Mouse (Mus musculus): Measurements from ENCODE around the gene Fut4. TPM values are rescaled to one million over a fixed set of nuclear protein-coding genes. Genes with fewer than 3 reads are reported as not detected.

Gene Fut4
- polyA plus RNA-seq, 2 experiments, result 2.0 to 2.1 TPM

DNA sequence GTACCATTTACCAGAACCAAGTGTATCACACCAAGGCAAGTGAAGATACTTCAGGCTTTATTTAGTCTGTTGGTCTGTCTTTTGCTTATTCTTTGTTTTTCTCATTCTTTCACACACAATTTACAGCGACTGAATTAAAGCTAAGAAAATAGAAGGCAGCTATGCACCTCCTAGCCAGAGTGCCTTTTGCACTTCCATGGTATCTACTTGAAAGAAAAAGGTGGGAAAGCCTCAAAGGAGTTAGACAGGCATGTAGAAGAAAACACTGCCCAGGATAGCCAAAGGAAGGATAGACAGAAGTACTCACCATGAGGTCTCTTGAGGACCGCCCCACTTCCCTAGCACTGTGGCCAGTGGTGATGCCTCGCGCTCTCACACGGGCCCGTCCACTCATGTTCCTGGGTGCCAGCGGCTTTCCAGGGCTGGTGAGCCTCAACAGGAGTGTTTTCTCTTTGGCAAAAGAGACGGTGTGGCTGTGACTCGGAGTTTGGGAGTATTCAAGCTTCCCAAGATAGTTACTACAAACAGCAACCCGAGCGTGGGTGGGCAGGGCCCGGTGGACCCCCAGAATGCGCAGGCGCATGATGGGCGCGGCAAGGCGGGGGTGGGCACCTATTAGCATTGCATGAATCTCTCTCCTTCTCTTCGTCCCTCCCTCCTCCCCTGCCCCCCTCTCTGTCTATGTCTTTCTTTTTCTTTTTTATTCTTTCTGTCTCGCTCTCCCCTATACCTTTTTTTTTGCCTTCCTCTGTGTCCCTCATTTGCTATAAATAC lies 11.9 kb downstream of the Fut4 start, which contains the start of gene Piwil4:
Piwil4 (minus strand) TSS at position 583 of the 774 bp plus-strand sequence.
- H3K27me3 ChIP-seq (ENCODE audit: control insufficient read depth, insufficient read depth, low read length), result no peaks in the 10 kb centered on the region
- DNase-seq (ENCODE audit: low spot score) (no peak), ATAC-seq (ENCODE audit: low FRiP score, low read depth) (no peak)
- no peaks in the 10 kb centered on the region for H3K9me3 ChIP-seq (ENCODE audit: control insufficient read depth, low read length)
- H3K27ac ChIP-seq (replicated peaks; ENCODE audit: low read depth, low read length), result no peak within 1 kb of the TSS
- 80% methylated on average over 19 of the region's 19 CpGs for WGBS
- no peak within 1 kb of the TSS for H3K9ac ChIP-seq (ENCODE audit: low read depth, low read length, severe bottlenecking)
- no peak within 1 kb of the TSS for H3K4me2 ChIP-seq (replicated peaks; ENCODE audit: low read depth, low read length, severe bottlenecking)
- no peak within 1 kb of the TSS for H3K4me3 ChIP-seq (replicated peaks; ENCODE audit: low read length)
- no peaks in the 10 kb centered on the region for H3K4me1 ChIP-seq (ENCODE audit: control insufficient read depth, insufficient read depth, low read length)
- H3K36me3 ChIP-seq (ENCODE audit: control insufficient read depth, insufficient read depth, low read length), result no peaks in the 10 kb centered on the region
- no peak for TF ChIP-seq POLR2A (IDR thresholded peaks at IDR 0.05; ENCODE audit: borderline replicate concordance, extremely low read depth, insufficient read depth, insufficient read length)

DNA sequence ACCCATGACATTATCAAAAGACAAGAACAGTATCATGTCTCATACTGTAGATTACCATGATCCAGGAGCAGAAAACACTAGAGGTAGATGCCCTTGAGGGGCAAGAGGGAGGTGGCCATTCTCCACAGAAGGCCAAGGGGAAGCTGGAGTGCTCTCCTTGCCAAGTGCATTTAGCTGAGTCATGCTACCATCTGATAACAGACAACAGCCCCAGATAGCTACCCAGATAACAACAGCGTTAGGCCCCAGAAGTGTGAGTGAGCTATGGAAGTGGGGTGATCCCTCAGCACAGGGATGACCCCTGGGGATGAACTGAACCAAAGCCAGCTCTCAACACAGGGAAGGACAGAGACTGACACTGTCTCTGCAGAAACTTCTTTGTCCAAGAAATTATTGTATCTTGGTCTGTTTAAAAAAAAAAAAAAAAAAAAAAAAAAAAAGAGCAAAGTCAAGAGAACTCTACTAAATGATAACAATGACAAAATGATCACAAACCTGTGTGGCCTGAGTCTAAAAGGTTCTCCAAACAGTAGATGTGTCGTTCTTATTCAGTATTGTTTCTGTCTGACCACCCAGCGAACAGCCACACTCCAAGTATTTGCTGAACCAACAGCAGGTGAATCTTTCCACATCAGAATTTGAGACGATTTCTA lies 12.6 kb downstream of the Fut4 start:
- Histone ChIP-seq H3K4me3 (replicated peaks; ENCODE audit: low read length) (no peak overlapping the region), H3K36me3 (ENCODE audit: control insufficient read depth, insufficient read depth, low read length) (no peaks in the 10 kb centered on the region), H3K4me1 (ENCODE audit: control insufficient read depth, insufficient read depth, low read length) (no peaks in the 10 kb centered on the region), H3K9me3 (ENCODE audit: control insufficient read depth, low read length) (no peaks in the 10 kb centered on the region), H3K27me3 (ENCODE audit: control insufficient read depth, insufficient read depth, low read length) (no peaks in the 10 kb centered on the region), H3K27ac (replicated peaks; ENCODE audit: low read depth, low read length) (no peak overlapping the region), H3K4me2 (replicated peaks; ENCODE audit: low read depth, low read length, severe bottlenecking) (no peak overlapping the region), H3K9ac (ENCODE audit: low read depth, low read length, severe bottlenecking) (no peak overlapping the region)
- no peak for TF ChIP-seq POLR2A (IDR thresholded peaks at IDR 0.05; ENCODE audit: borderline replicate concordance, extremely low read depth, insufficient read depth, insufficient read length)
- 80% methylated on average over 4 of the region's 4 CpGs for WGBS
- DNase-seq (ENCODE audit: low spot score) (no peak), ATAC-seq (ENCODE audit: low FRiP score, low read depth) (no peak)

DNA sequence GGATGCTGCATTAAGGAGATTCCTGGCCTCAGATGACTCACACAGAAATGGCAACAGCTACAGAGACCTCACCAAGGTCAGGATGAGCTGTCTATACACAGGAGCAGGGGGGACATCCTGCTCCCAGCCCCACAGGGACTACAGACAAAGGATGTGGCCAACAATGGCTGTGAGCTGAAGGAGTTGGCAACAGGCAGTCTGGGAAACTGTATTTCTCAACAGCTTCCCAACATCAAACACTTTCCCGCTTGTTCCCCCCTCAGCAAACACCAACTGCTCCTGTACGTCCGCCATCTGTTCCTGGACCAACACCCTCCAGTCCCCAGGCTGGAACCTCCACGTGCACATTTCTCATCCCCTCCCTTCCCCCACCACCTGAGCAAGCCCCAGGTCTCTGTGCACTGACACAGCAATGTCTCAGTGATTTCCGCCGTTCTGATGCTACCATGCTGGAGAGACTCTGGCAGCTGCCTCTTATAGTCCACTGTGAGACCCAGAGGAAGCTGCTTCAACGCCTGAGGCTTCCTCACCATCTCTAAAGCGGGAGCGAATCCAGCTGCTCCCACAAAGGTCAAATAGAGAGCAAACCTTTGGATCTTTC lies 21.2 kb downstream of the Fut4 start:
- WGBS, result 19% methylated on average over 9 of the region's 9 CpGs
- TF ChIP-seq POLR2A (IDR thresholded peaks at IDR 0.05; ENCODE audit: borderline replicate concordance, extremely low read depth, insufficient read depth, insufficient read length), result no peak
- H3K27ac ChIP-seq (replicated peaks; ENCODE audit: low read depth, low read length), result no peak overlapping the region
- H3K9ac ChIP-seq (ENCODE audit: low read depth, low read length, severe bottlenecking), result no peak overlapping the region
- no peak overlapping the region for H3K4me3 ChIP-seq (replicated peaks; ENCODE audit: low read length)
- peaks cover 5% of the 10 kb centered on the region; the same call in 1 of the 2 replicates for H3K4me1 ChIP-seq (ENCODE audit: control insufficient read depth, insufficient read depth, low read length)
- H3K4me2 ChIP-seq (replicated peaks; ENCODE audit: low read depth, low read length, severe bottlenecking), result no peak overlapping the region
- DNase-seq (ENCODE audit: low spot score) (peak; percentile 7), ATAC-seq (ENCODE audit: low FRiP score, low read depth) (peak; percentile 30; the same call in 1 of the 2 replicates)
- H3K36me3 ChIP-seq (ENCODE audit: control insufficient read depth, insufficient read depth, low read length), result no peaks in the 10 kb centered on the region
- no peaks in the 10 kb centered on the region for H3K9me3 ChIP-seq (ENCODE audit: control insufficient read depth, low read length)
- no peaks in the 10 kb centered on the region for H3K27me3 ChIP-seq (ENCODE audit: control insufficient read depth, insufficient read depth, low read length)

DNA sequence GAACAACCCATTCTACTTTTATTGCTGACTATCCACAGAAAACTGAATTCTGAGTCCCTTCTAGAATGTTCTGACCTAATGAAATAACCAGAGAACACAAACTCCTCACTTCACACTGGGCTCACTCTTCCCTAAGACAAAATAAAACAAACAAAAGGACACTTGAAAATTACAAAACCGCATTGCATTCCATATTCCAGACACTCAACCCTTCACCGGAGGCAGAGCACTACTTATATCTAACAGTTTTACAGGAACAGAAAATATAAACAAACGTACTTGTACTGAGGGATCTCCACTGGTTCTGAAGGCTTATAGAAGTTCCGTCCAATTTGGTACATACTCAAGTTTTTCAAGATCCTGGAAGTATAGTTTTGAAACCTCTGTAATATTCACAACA lies 23.8 kb downstream of the Fut4 start:
- H3K9me3 ChIP-seq (ENCODE audit: control insufficient read depth, low read length), result no peaks in the 10 kb centered on the region
- H3K4me2 ChIP-seq (replicated peaks; ENCODE audit: low read depth, low read length, severe bottlenecking), result no peak overlapping the region
- H3K27me3 ChIP-seq (ENCODE audit: control insufficient read depth, insufficient read depth, low read length), result no peaks in the 10 kb centered on the region
- H3K9ac ChIP-seq (ENCODE audit: low read depth, low read length, severe bottlenecking), result no peak overlapping the region
- ATAC-seq (ENCODE audit: low FRiP score, low read depth), result no peak
- H3K4me3 ChIP-seq (replicated peaks; ENCODE audit: low read length), result no peak overlapping the region
- DNase-seq (ENCODE audit: low spot score), result no peak
- H3K27ac ChIP-seq (replicated peaks; ENCODE audit: low read depth, low read length), result no peak overlapping the region
- TF ChIP-seq POLR2A (IDR thresholded peaks at IDR 0.05; ENCODE audit: borderline replicate concordance, extremely low read depth, insufficient read depth, insufficient read length), result no peak
- WGBS, result 92% methylated on average over 4 of the region's 4 CpGs
- H3K4me1 ChIP-seq (ENCODE audit: control insufficient read depth, insufficient read depth, low read length), result peaks cover 5% of the 10 kb centered on the region; the same call in 1 of the 2 replicates
- H3K36me3 ChIP-seq (ENCODE audit: control insufficient read depth, insufficient read depth, low read length), result no peaks in the 10 kb centered on the region

DNA sequence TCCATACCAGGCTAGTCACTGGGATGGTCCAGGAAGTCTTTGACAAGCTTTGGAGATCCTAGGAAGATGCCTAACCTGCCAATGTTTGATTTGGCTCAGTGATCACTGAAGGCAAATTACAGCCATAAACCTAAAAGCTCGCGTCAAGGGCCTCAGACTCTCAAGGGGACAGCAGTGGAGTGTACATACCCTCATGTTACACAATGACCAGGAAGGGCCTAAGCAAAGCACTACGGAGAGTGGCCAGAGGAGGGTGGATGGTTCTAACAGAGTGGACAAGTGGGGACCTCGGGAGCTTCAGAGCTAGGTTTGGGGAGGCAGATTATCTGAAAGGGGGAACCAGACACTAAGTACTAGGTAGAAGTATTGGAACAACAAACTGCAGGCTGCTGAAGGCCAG lies 25.6 kb downstream of the Fut4 start:
- no peak overlapping the region for H3K27ac ChIP-seq (replicated peaks; ENCODE audit: low read depth, low read length)
- no peaks in the 10 kb centered on the region for H3K9me3 ChIP-seq (ENCODE audit: control insufficient read depth, low read length)
- ATAC-seq (ENCODE audit: low FRiP score, low read depth) (no peak), DNase-seq (ENCODE audit: low spot score) (no peak)
- TF ChIP-seq POLR2A (IDR thresholded peaks at IDR 0.05; ENCODE audit: borderline replicate concordance, extremely low read depth, insufficient read depth, insufficient read length), result no peak
- H3K36me3 ChIP-seq (ENCODE audit: control insufficient read depth, insufficient read depth, low read length), result no peaks in the 10 kb centered on the region
- peaks cover 5% of the 10 kb centered on the region; the same call in 1 of the 2 replicates for H3K4me1 ChIP-seq (ENCODE audit: control insufficient read depth, insufficient read depth, low read length)
- 76% methylated on average over 4 of the region's 4 CpGs for WGBS
- H3K4me3 ChIP-seq (replicated peaks; ENCODE audit: low read length), result no peak overlapping the region
- H3K9ac ChIP-seq (ENCODE audit: low read depth, low read length, severe bottlenecking), result no peak overlapping the region
- no peak overlapping the region for H3K4me2 ChIP-seq (replicated peaks; ENCODE audit: low read depth, low read length, severe bottlenecking)
- no peaks in the 10 kb centered on the region for H3K27me3 ChIP-seq (ENCODE audit: control insufficient read depth, insufficient read depth, low read length)

All from limb, embryonic 14.5 days (tissue).